Mouse (Mus musculus) neural tube, embryonic 12.5 days (tissue): ENCODE data around the gene Pkd1l1. TPM values are rescaled to one million over a fixed set of nuclear protein-coding genes. Genes with fewer than 3 reads are reported as not detected.
A peak's percentile ranks its signal among the peaks of the same experiment; 100 is the strongest.

Experiments used
- ATAC-seq: fragments of 200-750 bp; cut with Nextera tagmentation; 2 replicates; pipeline ENCODE4 v1.8.0; 2017; ENCODE audit warnings: low read depth, mild to moderate bottlenecking, moderate TSS enrichment, moderate library complexity; ENCODE audit not compliant: low FRiP score
- H3K27ac ChIP-seq: fragments of 300-500 bp; sonication (generic); 2 replicates; pipeline ENCODE4 v1.5.1; 2016
- H3K27me3 ChIP-seq: fragments of 300-500 bp; sonication (generic); replicated peaks from 2 replicates; pipeline ENCODE4 v1.6.1; 2016; ENCODE audit warnings: mild to moderate bottlenecking
- H3K36me3 ChIP-seq: fragments of 300-500 bp; sonication (generic); 2 replicates; pipeline ENCODE4 v1.6.1; 2016; ENCODE audit warnings: mild to moderate bottlenecking
- H3K4me1 ChIP-seq: fragments of 300-500 bp; sonication (generic); 2 replicates; pipeline ENCODE4 v1.6.1; 2016
- H3K4me2 ChIP-seq: fragments of 300-500 bp; sonication (generic); replicated peaks from 2 replicates; pipeline ENCODE4 v1.6.1; 2016; ENCODE audit warnings: mild to moderate bottlenecking
- H3K4me3 ChIP-seq: fragments of 300-500 bp; sonication (generic); 2 replicates; pipeline ENCODE4 v1.5.1; 2016
- H3K9ac ChIP-seq: fragments of 300-500 bp; sonication (generic); 2 replicates; pipeline ENCODE4 v1.6.1; 2016; ENCODE audit warnings: mild to moderate bottlenecking
- H3K9me3 ChIP-seq: fragments of 300-500 bp; sonication (generic); 2 replicates; pipeline ENCODE4 v1.6.1; 2016; ENCODE audit warnings: mild to moderate bottlenecking
- WGBS: fragments of 180-500 bp; shearing (Covaris S2); methylation state at CpG from one replicate; pipeline ENCODE4 v1.1.7; 2016; 5-methylcytosine and 5-hydroxymethylcytosine counted together
- polyA plus RNA-seq: library from polyadenylated mRNA; unstranded; fragments of >200 nt; fragmentation: Nextera tagmentation; extraction: Ambion mirVana; gene quantifications from 2 replicates; pipeline ENCODE4 v1.2.1, GENCODE M21; 2016

The Pkd1l1 gene
- 0.10 TPM in 2 replicates for polyA plus RNA-seq

- no peak within 1 kb of the TSS for H3K27ac ChIP-seq
- no peaks in the 10 kb centered on the region; the same call in 1 of the 2 replicates for H3K4me1 ChIP-seq
- H3K4me2 ChIP-seq, result no peak within 1 kb of the TSS
- H3K9ac ChIP-seq, result no peak within 1 kb of the TSS
- ATAC-seq, result no peak
- H3K36me3 ChIP-seq, result no peaks in the 10 kb centered on the region
- WGBS, result 65% methylated on average over 3 of the region's 3 CpGs
- no peak within 1 kb of the TSS for H3K4me3 ChIP-seq
- 0 out of 2 replicates have a peak, but pooled peaks cover 3% of the 10 kb centered on the region for H3K27me3 ChIP-seq
- no peaks in the 10 kb centered on the region for H3K9me3 ChIP-seq
Measured at GRCm38 (mm10) chr11:8973166-8973565, at the start of gene Pkd1l1. Pkd1l1 (minus strand) TSS chr11:8973266.

- H3K4me1 ChIP-seq, result no peaks in the 10 kb centered on the region
- no peak overlapping the region for H3K9ac ChIP-seq
- no peak overlapping the region for H3K27ac ChIP-seq
- no peaks in the 10 kb centered on the region for H3K27me3 ChIP-seq
- ATAC-seq, result no peak
- 93% methylated on average over 5 of the region's 5 CpGs for WGBS
- no peak overlapping the region for H3K4me2 ChIP-seq
- no peaks in the 10 kb centered on the region for H3K36me3 ChIP-seq
- no peak overlapping the region for H3K4me3 ChIP-seq
- H3K9me3 ChIP-seq, result no peaks in the 10 kb centered on the region
Measured at GRCm38 (mm10) chr11:9020207-9020606, 47.1 kb upstream of the Pkd1l1 start.

- Histone ChIP-seq H3K27me3 (no peaks in the 10 kb centered on the region), H3K9ac (no peak overlapping the region), H3K4me3 (no peak overlapping the region), H3K4me2 (no peak overlapping the region), H3K27ac (no peak overlapping the region), H3K9me3 (no peaks in the 10 kb centered on the region), H3K36me3 (no peaks in the 10 kb centered on the region), H3K4me1 (no peaks in the 10 kb centered on the region)
- whole genome bisulfite sequencing, result 83% methylated on average over 6 of the region's 6 CpGs
- no peak for ATAC-seq
Measured at GRCm38 (mm10) chr11:9018491-9019267, 45.6 kb upstream of the Pkd1l1 start.

GRCm38 (mm10) chr11:9014740-9015139 lies 41.7 kb upstream of the Pkd1l1 start:
- H3K36me3 ChIP-seq, result no peaks in the 10 kb centered on the region
- H3K27ac ChIP-seq, result no peak overlapping the region
- H3K4me2 ChIP-seq, result no peak overlapping the region
- H3K9me3 ChIP-seq, result no peaks in the 10 kb centered on the region
- no peaks in the 10 kb centered on the region for H3K27me3 ChIP-seq
- H3K4me1 ChIP-seq, result peaks cover 7% of the 10 kb centered on the region
- WGBS, result 41% methylated on average over 3 of the region's 3 CpGs
- no peak for ATAC-seq
- no peak overlapping the region for H3K9ac ChIP-seq
- no peak overlapping the region for H3K4me3 ChIP-seq

- H3K4me1 ChIP-seq, result peaks cover 9% of the 10 kb centered on the region
- H3K9ac ChIP-seq, result peak overlapping the region; percentile 72
- 4% methylated on average over 3 of the region's 3 CpGs for WGBS
- H3K36me3 ChIP-seq, result no peaks in the 10 kb centered on the region
- peak overlapping the region; percentile 65 for H3K4me3 ChIP-seq
- no peaks in the 10 kb centered on the region for H3K27me3 ChIP-seq
- no peak overlapping the region for H3K27ac ChIP-seq
- H3K4me2 ChIP-seq, result peak overlapping the region; percentile 76
- ATAC-seq, result peak; percentile 43
- no peaks in the 10 kb centered on the region for H3K9me3 ChIP-seq
Measured at GRCm38 (mm10) chr11:9011348-9011747, 38.3 kb upstream of the Pkd1l1 start.

GRCm38 (mm10) chr11:9010853-9011339 lies 37.8 kb upstream of the Pkd1l1 start, which contains the start of gene Hus1:
Hus1 (minus strand) TSS chr11:9011191.
- Histone ChIP-seq H3K9ac (peak within 1 kb of the TSS; percentile 72), H3K9me3 (no peaks in the 10 kb centered on the region), H3K27me3 (no peaks in the 10 kb centered on the region), H3K36me3 (no peaks in the 10 kb centered on the region), H3K27ac (peak within 1 kb of the TSS; percentile 43; the same call in 1 of the 2 replicates), H3K4me2 (peak within 1 kb of the TSS; percentile 76), H3K4me1 (peaks cover 9% of the 10 kb centered on the region), H3K4me3 (peak within 1 kb of the TSS; percentile 65)
- under 1% methylated on average over 43 of the region's 43 CpGs for WGBS
- peak; percentile 95 for ATAC-seq

- peak overlapping the region; percentile 65 for H3K4me3 ChIP-seq
- no peaks in the 10 kb centered on the region for H3K27me3 ChIP-seq
- H3K4me2 ChIP-seq, result peak overlapping the region; percentile 76
- 0 out of 2 replicates have a peak overlapping the region, but pooled peaks have one; percentile 43 for H3K27ac ChIP-seq
- H3K9ac ChIP-seq, result peak overlapping the region; percentile 72
- under 1% methylated on average over 7 of the region's 7 CpGs for whole genome bisulfite sequencing
- peak; percentile 70 for ATAC-seq
- H3K36me3 ChIP-seq, result peaks cover 3% of the 10 kb centered on the region; the same call in 1 of the 2 replicates
- no peaks in the 10 kb centered on the region for H3K9me3 ChIP-seq
- peaks cover 9% of the 10 kb centered on the region for H3K4me1 ChIP-seq
Measured at GRCm38 (mm10) chr11:9010416-9010815, 37.4 kb upstream of the Pkd1l1 start.

- H3K4me3 ChIP-seq, result no peak overlapping the region
- no peak overlapping the region for H3K4me2 ChIP-seq
- H3K4me1 ChIP-seq, result peaks cover 9% of the 10 kb centered on the region
Measured at GRCm38 (mm10) chr11:9008761-9009160, 35.7 kb upstream of the Pkd1l1 start.

GRCm38 (mm10) chr11:8988084-8988483 lies 15.0 kb upstream of the Pkd1l1 start:
- no peak for ATAC-seq
- H3K4me2 ChIP-seq, result no peak overlapping the region
- H3K27me3 ChIP-seq, result no peaks in the 10 kb centered on the region; the same call in 1 of the 2 replicates
- H3K36me3 ChIP-seq, result peaks cover 14% of the 10 kb centered on the region; the same call in 1 of the 2 replicates
- no peak overlapping the region for H3K4me3 ChIP-seq
- no peak overlapping the region for H3K9ac ChIP-seq
- WGBS, result 79% methylated on average over 4 of the region's 4 CpGs
- H3K27ac ChIP-seq, result no peak overlapping the region
- H3K4me1 ChIP-seq, result no peaks in the 10 kb centered on the region
- H3K9me3 ChIP-seq, result no peaks in the 10 kb centered on the region

More at GRCm38 (mm10) chr11:9008761-9009160, 35.7 kb upstream of the Pkd1l1 start:
- WGBS, result 94% methylated on average over 5 of the region's 5 CpGs
- no peak for ATAC-seq
- no peak overlapping the region for H3K9ac ChIP-seq
- no peaks in the 10 kb centered on the region for H3K9me3 ChIP-seq
- no peaks in the 10 kb centered on the region for H3K27me3 ChIP-seq
- peaks cover 19% of the 10 kb centered on the region for H3K36me3 ChIP-seq
- H3K27ac ChIP-seq, result no peak overlapping the region

- Histone ChIP-seq H3K4me2 (no peak overlapping the region), H3K9me3 (no peaks in the 10 kb centered on the region), H3K9ac (no peak overlapping the region), H3K27me3 (no peaks in the 10 kb centered on the region; the same call in 1 of the 2 replicates), H3K4me1 (no peaks in the 10 kb centered on the region), H3K36me3 (peaks cover 3% of the 10 kb centered on the region; the same call in 1 of the 2 replicates), H3K4me3 (no peak overlapping the region), H3K27ac (no peak overlapping the region)
- no peak for ATAC-seq
Measured at GRCm38 (mm10) chr11:8986058-8986457, 13.0 kb upstream of the Pkd1l1 start.

- H3K36me3 ChIP-seq, result no peaks in the 10 kb centered on the region
- H3K4me2 ChIP-seq, result no peak overlapping the region
- H3K27ac ChIP-seq, result no peak overlapping the region
- ATAC-seq, result peak; percentile 61
- no peaks in the 10 kb centered on the region; the same call in 1 of the 2 replicates for H3K27me3 ChIP-seq
- WGBS, result 46% methylated on average over 6 of the region's 6 CpGs
- no peak overlapping the region for H3K9ac ChIP-seq
- no peaks in the 10 kb centered on the region for H3K9me3 ChIP-seq
- H3K4me3 ChIP-seq, result no peak overlapping the region
- no peaks in the 10 kb centered on the region for H3K4me1 ChIP-seq
Measured at GRCm38 (mm10) chr11:8983237-8983861, 10.3 kb upstream of the Pkd1l1 start.

GRCm38 (mm10) chr11:8978154-8978553 lies 5.1 kb upstream of the Pkd1l1 start:
- Histone ChIP-seq H3K4me2 (no peak overlapping the region), H3K4me1 (no peaks in the 10 kb centered on the region; the same call in 1 of the 2 replicates), H3K27ac (no peak overlapping the region), H3K27me3 (0 out of 2 replicates have a peak, but pooled peaks cover 3% of the 10 kb centered on the region), H3K9ac (no peak overlapping the region), H3K36me3 (no peaks in the 10 kb centered on the region), H3K9me3 (no peaks in the 10 kb centered on the region), H3K4me3 (no peak overlapping the region)
- 79% methylated on average over 4 of the region's 4 CpGs for WGBS
- ATAC-seq, result no peak
